Mouse (Mus musculus): Measurements from ENCODE around the gene Tmem216. TPM values are rescaled to one million over a fixed set of nuclear protein-coding genes. Genes with fewer than 3 reads are reported as not detected.

Tmem216 gene
- polyA plus RNA-seq, 1 experiment from 2014 or later: 49.5 TPM

DNA sequence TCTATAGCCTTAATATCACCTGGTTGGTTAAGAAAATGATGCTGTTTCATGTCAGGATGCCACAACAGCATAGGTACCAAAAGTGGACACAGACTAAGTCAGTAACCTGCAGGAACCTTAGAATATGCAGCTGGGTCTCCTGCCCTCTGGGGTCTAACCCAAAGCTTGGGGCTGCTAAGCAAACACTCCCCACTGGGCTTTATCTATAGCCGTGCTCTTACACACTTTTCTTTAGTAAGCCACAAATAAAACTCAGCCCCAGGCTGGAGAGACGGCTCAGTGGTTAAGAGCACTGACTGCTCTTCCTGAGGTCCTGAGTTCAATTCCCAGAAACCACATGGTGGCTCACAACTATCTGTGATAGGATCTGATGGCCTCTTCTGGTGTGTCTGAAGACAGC lies 963 bp upstream of the Tmem216 start:
- 73% methylated on average over 2 of the region's 2 CpGs for WGBS
- H3K9ac ChIP-seq (replicated peaks; ENCODE audit: low read depth, low read length): no peak overlapping the region

GRCm38 (mm10) chr19:10539454-10539853 lies 16.6 kb downstream of the Tmem216 start:
- Histone ChIP-seq H3K27me3 (replicated peaks; ENCODE audit: control insufficient read depth, insufficient read depth, low read length) (no peaks in the 10 kb centered on the region), H3K4me2 (ENCODE audit: low read length) (no peak overlapping the region), H3K4me1 (replicated peaks; ENCODE audit: control insufficient read depth, insufficient read depth, low read length) (no peaks in the 10 kb centered on the region), H3K36me3 (ENCODE audit: control insufficient read depth, insufficient read depth) (peaks cover 59% of the 10 kb centered on the region), H3K9ac (replicated peaks; ENCODE audit: low read depth, low read length) (no peak overlapping the region), H3K9me3 (ENCODE audit: control insufficient read depth, low read length) (no peaks in the 10 kb centered on the region), H3K27ac (ENCODE audit: low read length) (no peak overlapping the region), H3K4me3 (replicated peaks; ENCODE audit: low read length) (no peak overlapping the region)
- 97% methylated on average over 5 of the region's 5 CpGs for WGBS
- ATAC-seq: no peak

More for the DNA sequence above, 963 bp upstream of the Tmem216 start:
- Histone ChIP-seq H3K4me2 (ENCODE audit: low read length) (no peak overlapping the region), H3K27ac (ENCODE audit: low read length) (no peak overlapping the region), H3K27me3 (replicated peaks; ENCODE audit: control insufficient read depth, insufficient read depth, low read length) (no peaks in the 10 kb centered on the region), H3K36me3 (ENCODE audit: control insufficient read depth, insufficient read depth) (no peaks in the 10 kb centered on the region; the same call in 1 of the 2 replicates), H3K9me3 (ENCODE audit: control insufficient read depth, low read length) (no peaks in the 10 kb centered on the region), H3K4me1 (replicated peaks; ENCODE audit: control insufficient read depth, insufficient read depth, low read length) (peaks cover 17% of the 10 kb centered on the region), H3K4me3 (replicated peaks; ENCODE audit: low read length) (no peak overlapping the region)
- ATAC-seq: no peak

- H3K4me2 ChIP-seq (ENCODE audit: low read length): no peak overlapping the region
- H3K9ac ChIP-seq (replicated peaks; ENCODE audit: low read depth, low read length): no peak overlapping the region
- H3K27me3 ChIP-seq (replicated peaks; ENCODE audit: control insufficient read depth, insufficient read depth, low read length): no peaks in the 10 kb centered on the region
- H3K9me3 ChIP-seq (ENCODE audit: control insufficient read depth, low read length): no peaks in the 10 kb centered on the region
- peaks cover 12% of the 10 kb centered on the region for H3K4me1 ChIP-seq (replicated peaks; ENCODE audit: control insufficient read depth, insufficient read depth, low read length)
- WGBS: 93% methylated on average over 1 of the region's 1 CpGs
- H3K27ac ChIP-seq (ENCODE audit: low read length): no peak overlapping the region
- no peak for ATAC-seq
- H3K36me3 ChIP-seq (ENCODE audit: control insufficient read depth, insufficient read depth): peaks cover 14% of the 10 kb centered on the region
- no peak overlapping the region for H3K4me3 ChIP-seq (replicated peaks; ENCODE audit: low read length)
Measured at GRCm38 (mm10) chr19:10530082-10530481, 26.0 kb downstream of the Tmem216 start.

- no peaks in the 10 kb centered on the region for H3K27me3 ChIP-seq (replicated peaks; ENCODE audit: control insufficient read depth, insufficient read depth, low read length)
- no peaks in the 10 kb centered on the region for H3K9me3 ChIP-seq (ENCODE audit: control insufficient read depth, low read length)
- H3K4me1 ChIP-seq (replicated peaks; ENCODE audit: control insufficient read depth, insufficient read depth, low read length): peaks cover 17% of the 10 kb centered on the region
- H3K36me3 ChIP-seq (ENCODE audit: control insufficient read depth, insufficient read depth): no peaks in the 10 kb centered on the region
- peak within 1 kb of the TSS; percentile 81 for H3K4me2 ChIP-seq (ENCODE audit: low read length)
- WGBS: under 1% methylated on average over 11 of the region's 11 CpGs
- H3K9ac ChIP-seq (replicated peaks; ENCODE audit: low read depth, low read length): peak within 1 kb of the TSS; percentile 99
- peak within 1 kb of the TSS; percentile 99 for H3K4me3 ChIP-seq (replicated peaks; ENCODE audit: low read length)
- peak; percentile 9; the same call in 1 of the 2 replicates for ATAC-seq
- H3K27ac ChIP-seq (ENCODE audit: low read length): peak within 1 kb of the TSS; percentile 96
Measured at GRCm38 (mm10) chr19:10525910-10526309, 30.1 kb downstream of the Tmem216 start, which contains the start of gene Sdhaf2. Gene Sdhaf2 (minus strand): TSS chr19:10526142.

- Histone ChIP-seq H3K4me2 (ENCODE audit: low read length) (peak within 1 kb of the TSS; percentile 81), H3K9ac (replicated peaks; ENCODE audit: low read depth, low read length) (peak within 1 kb of the TSS; percentile 99), H3K4me3 (replicated peaks; ENCODE audit: low read length) (peak within 1 kb of the TSS; percentile 99), H3K9me3 (ENCODE audit: control insufficient read depth, low read length) (no peaks in the 10 kb centered on the region), H3K27me3 (replicated peaks; ENCODE audit: control insufficient read depth, insufficient read depth, low read length) (no peaks in the 10 kb centered on the region), H3K27ac (ENCODE audit: low read length) (peak within 1 kb of the TSS; percentile 96), H3K36me3 (ENCODE audit: control insufficient read depth, insufficient read depth) (no peaks in the 10 kb centered on the region), H3K4me1 (replicated peaks; ENCODE audit: control insufficient read depth, insufficient read depth, low read length) (peaks cover 17% of the 10 kb centered on the region)
- under 1% methylated on average over 81 of the region's 93 CpGs for WGBS
- ATAC-seq: peak; percentile 95
Measured at GRCm38 (mm10) chr19:10525106-10525901, 30.7 kb downstream of the Tmem216 start, which contains the start of gene Cpsf7. Gene Cpsf7 (plus strand): TSS chr19:10525266.

- H3K4me2 ChIP-seq (ENCODE audit: low read length): peak overlapping the region; percentile 81
- no peak for ATAC-seq
- H3K27ac ChIP-seq (ENCODE audit: low read length): peak overlapping the region; percentile 96
- no peaks in the 10 kb centered on the region for H3K27me3 ChIP-seq (replicated peaks; ENCODE audit: control insufficient read depth, insufficient read depth, low read length)
- no peaks in the 10 kb centered on the region for H3K9me3 ChIP-seq (ENCODE audit: control insufficient read depth, low read length)
- peak overlapping the region; percentile 99 for H3K9ac ChIP-seq (replicated peaks; ENCODE audit: low read depth, low read length)
- peak overlapping the region; percentile 99 for H3K4me3 ChIP-seq (replicated peaks; ENCODE audit: low read length)
- WGBS: under 1% methylated on average over 19 of the region's 19 CpGs
- H3K36me3 ChIP-seq (ENCODE audit: control insufficient read depth, insufficient read depth): no peaks in the 10 kb centered on the region
- peaks cover 17% of the 10 kb centered on the region for H3K4me1 ChIP-seq (replicated peaks; ENCODE audit: control insufficient read depth, insufficient read depth, low read length)
Measured at GRCm38 (mm10) chr19:10524784-10525105, 31.3 kb downstream of the Tmem216 start.

GRCm38 (mm10) chr19:10523483-10524080 lies 32.5 kb downstream of the Tmem216 start:
- Histone ChIP-seq H3K4me1 (replicated peaks; ENCODE audit: control insufficient read depth, insufficient read depth, low read length) (peaks cover 17% of the 10 kb centered on the region), H3K9me3 (ENCODE audit: control insufficient read depth, low read length) (no peaks in the 10 kb centered on the region), H3K27ac (ENCODE audit: low read length) (no peak overlapping the region), H3K9ac (replicated peaks; ENCODE audit: low read depth, low read length) (no peak overlapping the region), H3K4me3 (replicated peaks; ENCODE audit: low read length) (no peak overlapping the region), H3K27me3 (replicated peaks; ENCODE audit: control insufficient read depth, insufficient read depth, low read length) (no peaks in the 10 kb centered on the region), H3K4me2 (ENCODE audit: low read length) (no peak overlapping the region), H3K36me3 (ENCODE audit: control insufficient read depth, insufficient read depth) (no peaks in the 10 kb centered on the region)
- 93% methylated on average over 5 of the region's 5 CpGs for WGBS
- no peak for ATAC-seq

DNA sequence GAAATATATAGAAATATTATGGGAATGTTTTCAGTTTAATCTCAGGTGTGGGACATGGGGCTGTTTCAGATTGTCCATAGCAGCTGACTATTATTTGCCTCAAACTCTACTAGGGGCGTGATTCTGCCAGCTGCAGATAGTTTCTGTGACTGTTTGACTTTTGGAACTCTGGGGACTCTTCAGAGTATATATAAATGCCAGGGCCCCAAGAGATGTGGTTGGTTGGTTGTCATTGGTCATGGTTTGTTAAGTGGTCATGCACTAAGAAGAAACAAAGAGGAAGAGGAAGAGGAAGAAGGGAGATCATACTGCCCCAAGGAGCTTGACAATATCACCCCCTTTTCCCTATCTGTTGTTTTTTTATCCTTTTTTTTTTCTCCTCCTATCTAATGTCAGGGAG lies 34.1 kb downstream of the Tmem216 start:
- Histone ChIP-seq H3K9ac (replicated peaks; ENCODE audit: low read depth, low read length) (no peak overlapping the region), H3K4me2 (ENCODE audit: low read length) (no peak overlapping the region), H3K27me3 (replicated peaks; ENCODE audit: control insufficient read depth, insufficient read depth, low read length) (no peaks in the 10 kb centered on the region), H3K4me3 (replicated peaks; ENCODE audit: low read length) (no peak overlapping the region), H3K36me3 (ENCODE audit: control insufficient read depth, insufficient read depth) (peaks cover under 1% of the 10 kb centered on the region), H3K9me3 (ENCODE audit: control insufficient read depth, low read length) (no peaks in the 10 kb centered on the region), H3K4me1 (replicated peaks; ENCODE audit: control insufficient read depth, insufficient read depth, low read length) (peaks cover 13% of the 10 kb centered on the region), H3K27ac (ENCODE audit: low read length) (no peak overlapping the region)
- no peak for ATAC-seq
- 72% methylated on average over 1 of the region's 1 CpGs for WGBS

- Histone ChIP-seq H3K27ac (ENCODE audit: low read length) (no peak overlapping the region), H3K9ac (replicated peaks; ENCODE audit: low read depth, low read length) (no peak overlapping the region), H3K9me3 (ENCODE audit: control insufficient read depth, low read length) (no peaks in the 10 kb centered on the region), H3K4me2 (ENCODE audit: low read length) (no peak overlapping the region), H3K36me3 (ENCODE audit: control insufficient read depth, insufficient read depth) (peaks cover 7% of the 10 kb centered on the region), H3K27me3 (replicated peaks; ENCODE audit: control insufficient read depth, insufficient read depth, low read length) (no peaks in the 10 kb centered on the region), H3K4me3 (replicated peaks; ENCODE audit: low read length) (no peak overlapping the region), H3K4me1 (replicated peaks; ENCODE audit: control insufficient read depth, insufficient read depth, low read length) (peaks cover 5% of the 10 kb centered on the region)
- no peak for ATAC-seq
- 46% methylated on average over 1 of the region's 1 CpGs for WGBS
Measured at GRCm38 (mm10) chr19:10520355-10520754, 35.7 kb downstream of the Tmem216 start.

Data from forebrain, embryonic 16.5 days (tissue).